Mouse (Mus musculus) forebrain, embryonic 14.5 days (tissue): Measurements from ENCODE around the gene Gm44973. TPM values are rescaled to one million over a fixed set of nuclear protein-coding genes. Genes with fewer than 3 reads are reported as not detected.
A peak's percentile ranks its signal among the peaks of the same experiment; 100 is the strongest.

ENCODE experiments used
- ATAC-seq: fragments of 200-750 bp; cut with Nextera tagmentation; 2 replicates; pipeline ENCODE4 v1.8.0; 2017; ENCODE audit warnings: mild to moderate bottlenecking, moderate library complexity
- DNase-seq: peaks from one replicate; pipeline ENCODE4 v3.0.0-alpha.2; 2015; ENCODE audit warnings: low spot score
- H3K27ac ChIP-seq: fragments of 300-500 bp; sonication (generic); 2 replicates; pipeline ENCODE4 v1.5.1; 2014; ENCODE audit warnings: low read depth, mild to moderate bottlenecking, control low read depth, low read length, moderate library complexity
- H3K27me3 ChIP-seq: fragments of 300-500 bp; sonication (generic); replicated peaks from 2 replicates; pipeline ENCODE4 v1.6.1; 2014; ENCODE audit warnings: low read length, control low read depth, mixed read lengths; ENCODE audit not compliant: control insufficient read depth, insufficient read depth
- H3K36me3 ChIP-seq: fragments of 300-500 bp; sonication (generic); 2 replicates; pipeline ENCODE4 v1.6.1; 2014; ENCODE audit warnings: low read length, control low read depth; ENCODE audit not compliant: control insufficient read depth, insufficient read depth
- H3K4me1 ChIP-seq: fragments of 300-500 bp; sonication (generic); 2 replicates; pipeline ENCODE4 v1.6.1; 2014; ENCODE audit warnings: antibody characterized with exemption, low read length, control low read depth; ENCODE audit not compliant: control insufficient read depth, insufficient read depth
- H3K4me2 ChIP-seq: fragments of 300-500 bp; sonication (generic); 2 replicates; pipeline ENCODE4 v1.6.1; 2014; ENCODE audit warnings: mild to moderate bottlenecking, control low read depth, low read length
- H3K4me3 ChIP-seq: fragments of 300-500 bp; sonication (generic); 2 replicates; pipeline ENCODE4 v1.5.1; 2014; ENCODE audit warnings: low read depth, low read length, control low read depth
- H3K9ac ChIP-seq: fragments of 300-500 bp; sonication (generic); 2 replicates; pipeline ENCODE4 v1.6.1; 2014; ENCODE audit warnings: mild to moderate bottlenecking, low read length, control low read depth, moderate library complexity
- H3K9me3 ChIP-seq: fragments of 300-500 bp; sonication (generic); replicated peaks from 2 replicates; pipeline ENCODE4 v1.6.1; 2016; ENCODE audit warnings: low read length, control low read depth, mixed read lengths; ENCODE audit not compliant: control insufficient read depth
- WGBS: fragments of 180-500 bp; shearing (Covaris S2); extraction: QIAGEN DNeasy Blood & Tissue Kit; methylation state at CpG from one replicate; pipeline ENCODE4 v1.1.7; 2014; 5-methylcytosine and 5-hydroxymethylcytosine counted together
- polyA plus RNA-seq: library from polyadenylated mRNA; unstranded; fragments of >200 nt; fragmentation: Nextera tagmentation; extraction: Ambion mirVana; gene quantifications from 2 replicates; pipeline ENCODE4 v1.2.1, GENCODE M21; 2014

Gm44973 gene
- polyA plus RNA-seq, 1 experiment from 2014 or later = 1.9 TPM

DNA sequence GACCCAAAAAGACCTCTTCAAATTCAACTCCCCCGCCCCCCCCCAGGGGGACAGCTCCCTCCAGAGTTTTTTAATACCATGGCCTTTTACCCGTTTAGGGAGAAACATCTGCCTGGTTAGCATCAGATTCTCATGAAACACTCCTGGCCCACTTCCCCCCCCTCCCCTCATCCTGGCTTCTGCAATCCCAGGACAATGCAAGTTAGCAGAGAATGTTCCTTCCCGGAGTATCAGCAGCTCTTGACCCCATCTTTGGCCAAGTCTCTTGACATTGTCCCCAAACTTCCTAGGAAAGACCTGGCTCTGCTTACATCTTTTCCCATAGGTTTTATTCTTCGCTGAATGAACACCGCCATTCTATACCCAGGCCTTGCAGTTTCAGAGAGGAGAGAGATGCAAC is 5.9 kb downstream of the Gm44973 start:
- peak overlapping the region; percentile 91; the same call in 1 of the 2 replicates for H3K27ac ChIP-seq
- peak overlapping the region; percentile 94 for H3K9ac ChIP-seq
- peaks cover 28% of the 10 kb centered on the region for H3K36me3 ChIP-seq
- ATAC-seq (no peak), DNase-seq (no peak)
- H3K4me1 ChIP-seq = peaks cover 10% of the 10 kb centered on the region
- H3K9me3 ChIP-seq = no peaks in the 10 kb centered on the region
- 47% methylated on average over 5 of the region's 5 CpGs for WGBS
- peak overlapping the region; percentile 84 for H3K4me2 ChIP-seq
- peak overlapping the region; percentile 85 for H3K4me3 ChIP-seq
- H3K27me3 ChIP-seq = no peaks in the 10 kb centered on the region

DNA sequence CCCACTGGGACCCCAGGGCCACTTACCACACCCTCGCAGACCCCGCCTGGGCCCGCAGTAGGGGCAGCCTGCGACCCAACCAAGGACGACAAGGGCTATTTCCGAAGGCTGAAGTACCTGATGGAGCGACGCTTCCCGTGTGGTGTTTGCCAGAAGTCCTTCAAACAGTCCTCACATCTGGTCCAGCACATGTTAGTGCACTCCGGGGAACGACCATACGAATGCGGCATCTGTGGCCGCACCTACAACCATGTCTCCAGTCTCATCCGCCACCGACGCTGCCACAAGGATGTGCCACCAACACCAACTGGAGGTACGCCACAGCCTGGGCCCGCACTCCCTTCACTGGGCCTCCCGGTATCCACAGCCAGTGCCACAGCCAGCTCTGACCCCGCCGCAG is 14.2 kb downstream of the Gm44973 start:
- H3K36me3 ChIP-seq = peaks cover 71% of the 10 kb centered on the region
- no peak overlapping the region for H3K9ac ChIP-seq
- no peaks in the 10 kb centered on the region for H3K4me1 ChIP-seq
- H3K4me2 ChIP-seq = no peak overlapping the region
- H3K27me3 ChIP-seq = no peaks in the 10 kb centered on the region
- ATAC-seq (no peak), DNase-seq (no peak)
- peaks cover 21% of the 10 kb centered on the region for H3K9me3 ChIP-seq
- H3K27ac ChIP-seq = no peak overlapping the region
- WGBS = 97% methylated on average over 22 of the region's 22 CpGs
- H3K4me3 ChIP-seq = no peak overlapping the region

DNA sequence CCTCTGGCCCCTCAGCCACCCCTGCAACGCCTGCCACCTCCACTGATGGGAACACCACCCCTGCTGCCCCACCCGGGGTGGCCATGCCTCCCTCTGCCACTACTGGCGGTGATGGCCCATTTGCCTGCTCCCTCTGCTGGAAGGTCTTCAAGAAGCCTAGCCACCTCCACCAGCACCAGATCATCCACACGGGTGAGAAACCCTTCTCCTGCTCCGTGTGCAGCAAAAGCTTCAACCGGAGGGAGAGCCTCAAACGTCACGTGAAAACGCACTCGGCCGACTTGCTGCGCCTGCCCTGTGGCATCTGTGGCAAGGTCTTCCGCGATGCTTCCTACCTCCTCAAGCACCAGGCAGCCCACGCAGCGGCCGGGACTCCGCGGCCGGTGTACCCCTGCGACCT is 14.7 kb downstream of the Gm44973 start:
- no peak for ATAC-seq
- DNase-seq = no peak
- Histone ChIP-seq H3K27ac (no peak overlapping the region), H3K4me2 (no peak overlapping the region), H3K4me1 (no peaks in the 10 kb centered on the region), H3K9ac (no peak overlapping the region), H3K27me3 (no peaks in the 10 kb centered on the region), H3K4me3 (no peak overlapping the region), H3K9me3 (peaks cover 21% of the 10 kb centered on the region), H3K36me3 (peaks cover 72% of the 10 kb centered on the region)
- 96% methylated on average over 21 of the region's 21 CpGs for WGBS

DNA sequence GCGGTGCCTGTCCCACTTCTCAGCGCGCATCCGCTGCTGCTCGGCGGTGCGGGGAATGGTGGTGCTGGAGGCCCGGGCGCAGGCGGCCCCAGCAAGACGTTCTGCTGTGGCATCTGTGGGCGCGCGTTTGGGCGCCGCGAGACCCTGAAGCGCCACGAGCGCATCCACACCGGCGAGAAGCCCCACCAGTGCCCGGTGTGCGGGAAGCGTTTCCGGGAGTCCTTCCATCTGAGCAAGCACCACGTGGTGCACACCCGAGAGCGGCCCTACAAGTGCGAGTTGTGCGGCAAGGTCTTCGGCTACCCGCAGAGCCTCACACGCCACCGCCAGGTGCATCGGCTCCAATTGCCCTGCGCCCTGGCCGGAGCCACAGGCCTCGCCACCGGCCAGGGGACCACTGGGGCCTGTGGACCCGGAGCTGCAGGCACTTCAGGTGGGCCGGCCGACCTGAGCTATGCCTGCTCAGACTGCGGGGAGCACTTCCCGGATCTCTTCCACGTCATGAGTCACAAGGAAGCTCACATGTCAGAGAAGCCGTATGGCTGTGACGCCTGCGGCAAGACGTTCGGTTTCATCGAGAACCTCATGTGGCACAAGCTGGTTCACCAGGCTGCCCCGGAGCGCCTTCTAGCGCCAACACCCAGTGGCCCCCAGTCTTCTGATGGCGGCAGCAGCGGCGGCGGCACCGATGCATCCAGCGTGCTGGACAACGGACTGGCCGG is 15.4 kb downstream of the Gm44973 start:
- Histone ChIP-seq H3K27me3 (no peaks in the 10 kb centered on the region), H3K36me3 (peaks cover 76% of the 10 kb centered on the region), H3K27ac (no peak overlapping the region), H3K9me3 (peaks cover 21% of the 10 kb centered on the region), H3K4me3 (no peak overlapping the region), H3K4me2 (no peak overlapping the region), H3K9ac (no peak overlapping the region), H3K4me1 (no peaks in the 10 kb centered on the region)
- DNase-seq (no peak), ATAC-seq (no peak)
- WGBS = 88% methylated on average over 63 of the region's 63 CpGs

DNA sequence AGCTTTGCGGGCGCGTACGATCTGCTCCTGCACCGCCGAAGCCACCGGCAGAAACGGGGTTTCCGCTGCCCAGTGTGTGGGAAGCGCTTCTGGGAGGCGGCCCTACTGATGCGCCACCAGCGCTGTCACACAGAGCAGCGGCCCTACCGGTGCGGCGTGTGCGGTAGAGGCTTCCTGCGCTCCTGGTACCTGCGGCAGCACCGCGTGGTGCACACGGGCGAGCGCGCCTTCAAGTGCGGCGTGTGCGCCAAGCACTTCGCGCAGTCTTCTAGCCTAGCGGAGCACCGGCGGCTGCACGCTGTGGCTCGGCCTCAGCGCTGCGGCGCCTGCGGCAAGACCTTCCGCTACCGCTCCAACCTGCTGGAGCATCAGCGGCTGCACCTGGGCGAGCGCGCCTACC is 16.2 kb downstream of the Gm44973 start:
- Histone ChIP-seq H3K36me3 (peaks cover 80% of the 10 kb centered on the region), H3K27me3 (no peaks in the 10 kb centered on the region), H3K4me2 (no peak overlapping the region), H3K27ac (no peak overlapping the region), H3K4me1 (no peaks in the 10 kb centered on the region), H3K9ac (no peak overlapping the region), H3K4me3 (no peak overlapping the region), H3K9me3 (peaks cover 21% of the 10 kb centered on the region)
- DNase-seq (no peak), ATAC-seq (no peak)
- WGBS = 80% methylated on average over 46 of the region's 46 CpGs

DNA sequence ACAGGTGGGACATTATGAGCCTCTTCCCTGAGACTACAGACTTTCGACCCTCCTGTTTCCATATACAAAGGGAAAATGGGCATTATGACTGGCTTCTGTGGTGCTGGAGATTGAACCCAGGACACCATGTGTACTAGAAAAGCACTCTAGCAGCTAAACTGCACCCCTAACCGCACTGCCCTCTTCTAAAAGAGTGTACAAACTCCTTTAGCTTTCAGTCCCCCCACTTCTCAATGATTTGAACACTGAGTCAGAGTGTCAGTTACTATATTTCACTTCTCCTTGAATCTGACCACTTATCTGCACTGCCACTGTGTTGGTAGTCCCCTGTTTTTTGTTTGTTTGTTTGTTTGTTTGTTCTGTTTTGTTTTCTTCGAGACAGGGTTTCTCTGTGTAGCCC is 18.5 kb downstream of the Gm44973 start, which contains the start of gene 4632433K11Rik:
Gene 4632433K11Rik, plus strand, starts transcription at position 301 of the 400 bp plus-strand sequence.
- 92% methylated on average over 3 of the region's 3 CpGs for WGBS
- H3K27me3 ChIP-seq = no peaks in the 10 kb centered on the region
- H3K36me3 ChIP-seq = peaks cover 64% of the 10 kb centered on the region
- 0 out of 2 replicates have a peak, but pooled peaks cover 7% of the 10 kb centered on the region for H3K4me1 ChIP-seq
- no peak within 1 kb of the TSS for H3K9ac ChIP-seq
- no peak within 1 kb of the TSS for H3K27ac ChIP-seq
- H3K4me2 ChIP-seq = no peak within 1 kb of the TSS
- no peak within 1 kb of the TSS for H3K4me3 ChIP-seq
- no peak for DNase-seq
- no peak for ATAC-seq
- H3K9me3 ChIP-seq = peaks cover 21% of the 10 kb centered on the region

DNA sequence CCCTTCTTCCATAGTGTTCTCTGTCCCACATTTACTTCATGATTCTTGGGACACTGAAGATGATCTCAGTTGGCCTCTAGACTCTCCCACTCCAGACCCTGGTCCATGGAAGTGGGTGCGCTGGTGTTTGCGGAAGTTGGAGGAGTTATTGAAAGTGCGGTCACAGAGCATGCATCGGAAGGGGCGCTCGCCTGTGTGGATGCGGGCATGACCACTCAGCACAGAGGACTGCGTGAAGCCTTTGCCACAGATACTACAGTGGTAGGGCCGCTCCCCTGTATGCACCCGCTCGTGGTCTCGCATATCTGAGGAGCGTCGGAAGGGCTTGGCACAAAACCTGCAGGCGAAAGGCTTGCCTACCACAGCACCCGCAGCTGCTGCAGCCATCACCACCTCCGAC is 20.3 kb downstream of the Gm44973 start:
- Histone ChIP-seq H3K4me2 (no peak overlapping the region), H3K4me3 (no peak overlapping the region), H3K27me3 (no peaks in the 10 kb centered on the region), H3K4me1 (0 out of 2 replicates have a peak, but pooled peaks cover 8% of the 10 kb centered on the region), H3K36me3 (peaks cover 46% of the 10 kb centered on the region), H3K9me3 (peaks cover 11% of the 10 kb centered on the region), H3K27ac (no peak overlapping the region), H3K9ac (no peak overlapping the region)
- WGBS = 99% methylated on average over 17 of the region's 17 CpGs
- ATAC-seq (no peak), DNase-seq (no peak)

DNA sequence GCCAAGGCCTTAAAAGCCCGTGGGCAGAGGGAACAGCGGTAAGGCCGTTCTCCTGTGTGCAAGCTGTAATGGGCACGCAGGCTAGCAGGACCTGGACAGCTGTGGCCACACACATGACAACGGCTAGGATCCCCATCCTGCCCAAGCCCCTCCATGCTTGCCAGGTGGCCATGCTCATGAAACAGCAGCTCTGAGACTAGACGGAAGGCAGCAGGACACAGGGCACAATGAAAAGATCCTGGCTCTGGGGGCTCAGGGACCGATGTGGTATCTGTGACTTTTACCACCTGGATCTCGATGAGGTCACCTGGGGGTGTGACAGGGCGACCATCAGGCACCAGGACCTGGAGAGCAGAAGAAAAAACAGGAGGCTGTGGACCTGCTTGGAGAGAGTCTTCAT is 20.8 kb downstream of the Gm44973 start:
- Histone ChIP-seq H3K36me3 (peaks cover 41% of the 10 kb centered on the region), H3K9me3 (peaks cover 6% of the 10 kb centered on the region), H3K9ac (no peak overlapping the region), H3K4me1 (0 out of 2 replicates have a peak, but pooled peaks cover 8% of the 10 kb centered on the region), H3K4me2 (no peak overlapping the region), H3K27me3 (no peaks in the 10 kb centered on the region), H3K4me3 (no peak overlapping the region), H3K27ac (no peak overlapping the region)
- ATAC-seq = no peak
- WGBS = 95% methylated on average over 9 of the region's 9 CpGs
- no peak for DNase-seq

DNA sequence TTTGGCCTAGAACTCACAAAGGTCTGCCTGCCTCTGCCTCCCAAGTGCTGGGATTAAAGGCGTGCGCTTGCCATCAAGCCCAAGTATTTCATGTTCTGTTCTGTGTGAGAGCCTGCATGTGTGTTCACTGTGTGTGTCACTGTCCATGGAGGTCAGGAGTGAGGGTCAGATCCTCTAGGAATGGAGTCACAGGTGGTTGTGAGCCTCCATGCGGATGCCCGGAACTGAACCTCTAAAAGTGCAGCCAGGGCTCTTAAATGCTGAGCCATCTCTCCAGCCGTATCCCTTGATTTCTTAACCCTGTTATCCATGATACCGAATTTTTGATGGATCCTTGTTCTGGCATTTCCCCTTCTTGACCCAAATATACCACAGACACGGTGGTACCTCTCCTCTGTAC is 21.7 kb downstream of the Gm44973 start:
- DNase-seq (no peak), ATAC-seq (no peak)
- H3K36me3 ChIP-seq = peaks cover 32% of the 10 kb centered on the region
- H3K27ac ChIP-seq = no peak overlapping the region
- 0 out of 2 replicates have a peak, but pooled peaks cover 8% of the 10 kb centered on the region for H3K4me1 ChIP-seq
- WGBS = 90% methylated on average over 7 of the region's 7 CpGs
- no peak overlapping the region for H3K4me2 ChIP-seq
- no peak overlapping the region for H3K4me3 ChIP-seq
- H3K9ac ChIP-seq = no peak overlapping the region
- no peaks in the 10 kb centered on the region for H3K27me3 ChIP-seq
- no peaks in the 10 kb centered on the region for H3K9me3 ChIP-seq
